Mouse (Mus musculus) midbrain, embryonic 14.5 days (tissue): ENCODE data around the gene 2900026A02Rik. TPM values are rescaled to one million over a fixed set of nuclear protein-coding genes. Genes with fewer than 3 reads are reported as not detected.

Experiments
- ATAC-seq: fragments of 200-750 bp; cut with Nextera tagmentation; 2 replicates; pipeline ENCODE4 v1.8.0; 2017; ENCODE audit warnings: moderate number of reproducible peaks, moderate library complexity; ENCODE audit not compliant: low FRiP score, low TSS enrichment
- DNase-seq: peaks from one replicate; pipeline ENCODE4 v3.0.0-alpha.2; 2015
- H3K27ac ChIP-seq: fragments of 300-500 bp; sonication (generic); replicated peaks from 2 replicates; pipeline ENCODE4 v1.5.1; 2014; ENCODE audit warnings: mild to moderate bottlenecking, low read depth, low read length, moderate library complexity
- H3K27me3 ChIP-seq: fragments of 300-500 bp; sonication (generic); 2 replicates; pipeline ENCODE4 v1.6.1; 2014; ENCODE audit warnings: low read length, control low read depth, mixed read lengths; ENCODE audit not compliant: control insufficient read depth, insufficient read depth
- H3K36me3 ChIP-seq: fragments of 300-500 bp; sonication (generic); 2 replicates; pipeline ENCODE4 v1.6.1; 2014; ENCODE audit warnings: low read length, control low read depth; ENCODE audit not compliant: control insufficient read depth, insufficient read depth
- H3K4me1 ChIP-seq: fragments of 300-500 bp; sonication (generic); 2 replicates; pipeline ENCODE4 v1.6.1; 2014; ENCODE audit warnings: mild to moderate bottlenecking, antibody characterized with exemption, low read length, control low read depth; ENCODE audit not compliant: control insufficient read depth, insufficient read depth
- H3K4me2 ChIP-seq: fragments of 300-500 bp; sonication (generic); 2 replicates; pipeline ENCODE4 v1.6.1; 2014; ENCODE audit warnings: mild to moderate bottlenecking, low read length, moderate library complexity
- H3K4me3 ChIP-seq: fragments of 300-500 bp; sonication (generic); replicated peaks from 2 replicates; pipeline ENCODE4 v1.5.1; 2014; ENCODE audit warnings: low read depth, low read length
- H3K9ac ChIP-seq: fragments of 300-500 bp; sonication (generic); replicated peaks from 2 replicates; pipeline ENCODE4 v1.6.1; 2014; ENCODE audit warnings: mild to moderate bottlenecking, low read length, moderate library complexity
- H3K9me3 ChIP-seq: fragments of 300-500 bp; sonication (generic); 2 replicates; pipeline ENCODE4 v1.6.1; 2016; ENCODE audit warnings: low read length, control low read depth, mixed read lengths; ENCODE audit not compliant: control insufficient read depth
- WGBS: fragments of 180-500 bp; shearing (Covaris S2); extraction: QIAGEN DNeasy Blood & Tissue Kit; methylation state at CpG from one replicate; pipeline ENCODE4 v1.1.7; 2014; 5-methylcytosine and 5-hydroxymethylcytosine counted together
- polyA plus RNA-seq: library from polyadenylated mRNA; unstranded; fragments of >200 nt; fragmentation: Nextera tagmentation; extraction: Ambion mirVana; gene quantifications from 2 replicates; pipeline ENCODE4 v1.2.1, GENCODE M21; 2014

Gene 2900026A02Rik
- polyA plus RNA-seq, 1 experiment from 2014 or later = 2.1 TPM

DNA sequence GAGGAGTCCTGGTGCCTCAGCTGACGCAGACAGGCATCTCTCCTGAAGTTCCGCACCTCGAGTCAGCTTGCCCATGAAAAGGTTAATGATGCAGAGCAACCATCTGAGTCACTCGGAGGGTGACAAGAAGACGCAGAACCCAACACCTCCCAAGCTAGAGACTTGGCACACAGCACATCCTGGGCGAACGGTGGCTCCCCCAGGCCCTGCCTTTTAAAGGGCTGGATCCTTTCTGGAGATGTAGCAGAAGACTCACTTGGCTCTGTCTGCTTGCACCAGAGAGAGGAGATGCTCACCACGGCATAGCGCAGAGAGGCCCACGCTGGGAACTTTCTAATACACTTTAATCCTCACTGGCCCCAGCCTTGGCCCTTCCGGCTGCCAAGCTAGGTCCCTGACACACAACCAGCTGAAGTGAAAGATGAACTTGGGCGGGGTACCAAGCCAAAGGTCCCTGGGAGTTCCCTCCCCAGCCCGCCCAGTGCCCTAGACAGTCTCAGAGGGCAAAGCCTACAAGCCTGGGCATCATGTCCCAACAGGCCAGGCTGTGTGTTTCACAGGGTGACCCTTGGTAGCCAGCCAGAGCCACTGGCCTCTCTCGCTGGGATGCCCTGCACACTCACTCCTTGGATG lies 4.6 kb downstream of the 2900026A02Rik start:
- H3K9me3 ChIP-seq = no peaks in the 10 kb centered on the region
- no peaks in the 10 kb centered on the region for H3K36me3 ChIP-seq
- H3K4me2 ChIP-seq = no peak overlapping the region
- no peaks in the 10 kb centered on the region for H3K27me3 ChIP-seq
- no peak overlapping the region for H3K4me3 ChIP-seq
- ATAC-seq (no peak), DNase-seq (no peak)
- 74% methylated on average over 14 of the region's 14 CpGs for WGBS
- H3K9ac ChIP-seq = no peak overlapping the region
- no peak overlapping the region for H3K27ac ChIP-seq
- H3K4me1 ChIP-seq = no peaks in the 10 kb centered on the region

DNA sequence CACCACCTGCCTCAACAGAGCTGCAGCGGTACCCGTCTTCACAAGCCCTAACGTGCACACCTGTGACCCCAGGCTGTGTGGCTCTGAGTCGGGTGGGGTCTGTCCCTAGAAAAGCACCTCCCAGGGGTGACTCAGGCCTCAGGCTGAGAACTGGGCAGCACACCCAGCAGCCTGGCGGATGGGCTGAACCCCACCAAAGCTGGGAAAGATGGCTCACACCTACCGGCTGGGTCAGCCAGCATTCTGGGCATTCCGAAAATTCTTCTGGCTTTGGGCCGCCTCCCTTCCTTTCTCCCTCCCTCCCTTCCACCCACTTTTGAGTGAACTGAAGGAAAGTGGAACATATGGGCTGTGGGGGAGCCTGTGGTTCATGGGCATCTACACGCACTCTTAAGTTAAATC lies 5.4 kb downstream of the 2900026A02Rik start:
- WGBS = 90% methylated on average over 9 of the region's 9 CpGs
- H3K36me3 ChIP-seq = no peaks in the 10 kb centered on the region
- DNase-seq = no peak

DNA sequence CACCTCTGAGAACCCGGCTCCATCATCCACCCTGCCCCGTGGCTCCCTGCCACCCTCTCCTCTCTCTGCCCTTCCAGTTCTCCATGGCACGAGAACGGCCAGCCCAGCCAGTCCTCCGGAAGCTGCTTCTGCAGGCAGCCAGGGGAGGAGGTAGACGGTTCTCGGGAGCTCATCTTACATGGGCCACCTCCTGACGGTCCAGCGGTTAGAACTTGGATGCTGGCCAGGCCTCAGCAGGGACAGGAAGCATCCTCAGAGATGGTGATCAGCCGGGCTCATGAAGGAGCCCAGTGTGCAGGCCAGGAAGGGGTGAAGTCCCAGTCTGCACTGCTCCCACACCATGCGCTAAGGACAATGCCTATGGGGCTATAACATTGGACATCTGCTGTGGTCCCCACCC lies 6.6 kb downstream of the 2900026A02Rik start:
- Histone ChIP-seq H3K4me2 (no peak overlapping the region), H3K27me3 (no peaks in the 10 kb centered on the region), H3K9me3 (no peaks in the 10 kb centered on the region), H3K4me1 (no peaks in the 10 kb centered on the region), H3K27ac (no peak overlapping the region), H3K4me3 (no peak overlapping the region), H3K9ac (no peak overlapping the region), H3K36me3 (no peaks in the 10 kb centered on the region)
- ATAC-seq = no peak
- 70% methylated on average over 11 of the region's 11 CpGs for WGBS
- no peak for DNase-seq

More for the DNA sequence above, 5.4 kb downstream of the 2900026A02Rik start:
- ATAC-seq = no peak
- Histone ChIP-seq H3K27me3 (no peaks in the 10 kb centered on the region), H3K4me1 (no peaks in the 10 kb centered on the region), H3K9me3 (no peaks in the 10 kb centered on the region), H3K4me2 (no peak overlapping the region), H3K27ac (no peak overlapping the region), H3K9ac (no peak overlapping the region), H3K4me3 (no peak overlapping the region)

DNA sequence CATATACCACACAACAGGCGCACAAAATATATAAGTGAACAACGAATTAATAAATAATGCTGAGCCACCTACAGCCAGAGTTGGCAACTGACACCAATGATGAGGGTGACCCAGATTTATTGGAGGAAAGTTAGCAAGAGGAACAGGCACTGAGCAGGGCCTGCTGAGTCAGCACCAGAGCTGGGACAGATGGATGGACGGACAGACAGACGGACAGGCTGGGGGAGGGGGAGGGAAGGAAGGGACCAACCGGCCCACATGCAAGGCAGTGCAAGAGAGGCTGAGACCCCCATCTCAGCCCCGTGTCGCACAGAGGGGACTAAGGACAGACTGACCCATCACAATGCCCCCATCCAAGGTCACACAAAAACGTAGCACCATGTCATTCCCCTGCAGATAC lies 7.0 kb downstream of the 2900026A02Rik start:
- DNase-seq = no peak
- H3K27me3 ChIP-seq = no peaks in the 10 kb centered on the region
- no peak for ATAC-seq
- no peaks in the 10 kb centered on the region for H3K36me3 ChIP-seq
- no peaks in the 10 kb centered on the region for H3K4me1 ChIP-seq
- H3K27ac ChIP-seq = no peak overlapping the region
- H3K4me2 ChIP-seq = no peak overlapping the region
- no peak overlapping the region for H3K9ac ChIP-seq
- no peaks in the 10 kb centered on the region for H3K9me3 ChIP-seq
- 90% methylated on average over 8 of the region's 8 CpGs for WGBS
- H3K4me3 ChIP-seq = no peak overlapping the region

DNA sequence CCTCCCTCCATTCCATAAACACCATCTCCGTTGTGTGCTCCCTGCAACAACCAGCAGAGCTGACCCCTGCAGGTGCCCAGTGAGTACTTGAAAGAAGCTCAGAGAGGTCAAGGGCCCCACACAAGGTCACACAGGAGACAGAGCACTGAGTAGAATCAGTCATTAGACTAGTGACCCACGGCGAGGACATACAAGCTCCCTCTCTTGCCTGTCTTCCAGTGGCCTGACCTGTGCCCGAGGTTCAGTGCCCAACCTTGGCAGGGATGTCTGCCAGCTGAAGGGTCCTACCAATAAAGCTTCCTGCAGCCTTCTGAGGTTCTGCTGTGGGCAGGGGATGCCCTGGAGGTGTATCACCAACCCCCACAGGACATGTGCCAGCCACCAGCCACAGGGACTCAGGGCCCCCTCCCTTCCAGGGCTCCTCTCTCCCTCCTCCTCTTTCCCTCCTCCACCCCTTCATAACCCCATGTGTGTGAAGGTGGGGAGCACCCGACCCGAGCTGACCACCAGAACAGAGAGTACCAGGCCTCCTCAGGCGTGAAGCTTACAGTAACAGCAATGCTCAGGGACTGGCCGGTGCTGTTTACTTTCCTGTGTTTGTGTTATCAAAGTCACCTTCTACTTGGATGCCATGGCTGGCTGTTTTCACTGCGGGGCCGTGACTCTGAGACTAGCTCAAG lies 8.7 kb downstream of the 2900026A02Rik start:
- DNase-seq (no peak), ATAC-seq (no peak)
- Histone ChIP-seq H3K36me3 (no peaks in the 10 kb centered on the region), H3K9ac (no peak overlapping the region), H3K27ac (no peak overlapping the region), H3K4me2 (no peak overlapping the region), H3K4me3 (no peak overlapping the region), H3K4me1 (no peaks in the 10 kb centered on the region), H3K27me3 (no peaks in the 10 kb centered on the region), H3K9me3 (no peaks in the 10 kb centered on the region)
- WGBS = 84% methylated on average over 10 of the region's 10 CpGs

DNA sequence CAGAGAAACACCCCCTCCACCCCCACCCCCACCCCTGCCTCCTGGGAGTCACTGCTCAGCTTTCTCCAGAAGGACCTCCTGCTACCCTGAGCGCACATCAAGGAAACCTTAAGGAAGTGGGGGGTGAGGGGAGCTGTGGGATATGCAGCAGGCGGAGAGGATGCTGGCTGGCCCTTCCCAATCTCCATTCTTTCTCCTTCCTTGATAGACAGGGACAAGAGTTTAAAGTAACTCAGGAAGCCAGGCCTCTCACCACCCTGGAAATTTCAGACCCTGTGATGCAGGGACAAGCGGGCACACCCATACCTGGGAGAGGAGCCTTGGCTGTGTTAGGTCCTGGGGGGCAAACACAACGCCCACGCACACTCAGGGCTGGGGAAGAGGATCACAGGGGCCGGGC lies 10.7 kb downstream of the 2900026A02Rik start:
- H3K9me3 ChIP-seq = no peaks in the 10 kb centered on the region
- ATAC-seq (no peak), DNase-seq (no peak)
- H3K4me1 ChIP-seq = no peaks in the 10 kb centered on the region
- no peak overlapping the region for H3K4me2 ChIP-seq
- WGBS = 83% methylated on average over 6 of the region's 6 CpGs
- H3K27me3 ChIP-seq = no peaks in the 10 kb centered on the region
- no peak overlapping the region for H3K9ac ChIP-seq
- H3K27ac ChIP-seq = peak overlapping the region; percentile 68
- no peaks in the 10 kb centered on the region for H3K36me3 ChIP-seq
- H3K4me3 ChIP-seq = no peak overlapping the region

DNA sequence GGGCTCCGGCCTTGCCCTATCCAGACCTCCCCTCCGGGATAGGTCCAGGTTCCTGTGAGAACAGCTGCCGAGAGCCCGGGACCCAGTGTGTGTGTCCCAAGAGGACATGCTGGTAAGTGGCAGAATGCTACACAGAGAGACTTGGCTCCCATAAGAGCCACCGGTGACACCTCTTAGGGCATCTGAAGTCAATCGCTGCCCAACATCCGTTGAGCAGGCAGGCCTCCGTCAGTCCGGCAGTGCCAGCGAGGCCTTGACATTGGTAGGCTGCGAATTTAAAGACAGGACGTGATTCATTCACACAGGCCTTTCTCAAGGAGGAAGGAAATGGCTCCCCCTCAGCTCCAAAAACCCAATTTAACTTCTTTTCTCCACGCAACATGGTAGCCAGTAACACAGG lies 11.1 kb downstream of the 2900026A02Rik start:
- H3K4me2 ChIP-seq = no peak overlapping the region
- no peaks in the 10 kb centered on the region for H3K27me3 ChIP-seq
- DNase-seq (no peak), ATAC-seq (no peak)
- no peak overlapping the region for H3K9ac ChIP-seq
- peak overlapping the region; percentile 68 for H3K27ac ChIP-seq
- H3K4me3 ChIP-seq = no peak overlapping the region
- 91% methylated on average over 13 of the region's 13 CpGs for WGBS
- no peaks in the 10 kb centered on the region for H3K36me3 ChIP-seq
- H3K4me1 ChIP-seq = no peaks in the 10 kb centered on the region
- no peaks in the 10 kb centered on the region for H3K9me3 ChIP-seq

DNA sequence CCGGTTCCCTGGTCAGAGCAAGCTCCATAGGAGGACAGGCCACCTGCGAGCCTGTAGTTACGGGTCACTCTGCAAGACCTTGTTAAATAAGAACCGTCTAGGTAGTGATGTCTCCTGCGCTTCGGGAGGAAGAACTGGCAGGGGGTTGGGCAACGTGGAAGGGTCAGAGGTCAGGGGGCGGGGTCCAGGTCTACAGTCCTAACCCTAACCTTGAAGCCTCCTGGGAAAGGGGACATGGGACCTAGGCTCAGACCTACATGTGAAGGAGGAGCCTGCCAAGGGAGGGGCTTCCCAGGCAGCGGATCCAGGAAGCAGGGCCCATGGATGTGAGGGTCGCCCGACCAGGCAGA lies 11.7 kb downstream of the 2900026A02Rik start:
- Histone ChIP-seq H3K9ac (no peak overlapping the region), H3K27me3 (no peaks in the 10 kb centered on the region), H3K4me2 (no peak overlapping the region), H3K4me3 (no peak overlapping the region), H3K4me1 (no peaks in the 10 kb centered on the region), H3K36me3 (no peaks in the 10 kb centered on the region), H3K27ac (peak overlapping the region; percentile 68), H3K9me3 (no peaks in the 10 kb centered on the region)
- DNase-seq (no peak), ATAC-seq (no peak)
- WGBS = 58% methylated on average over 11 of the region's 11 CpGs
